Mouse (Mus musculus) E14TG2a.4 (cell line): Measurements from ENCODE around the gene Zmynd8.

Experiments used
- CTCF ChIP-seq: conservative IDR thresholded peaks from 2 replicates; pipeline ENCODE4 v1.5.1; 2014; ENCODE audit warnings: low read length
- POU5F1 ChIP-seq: IDR thresholded peaks from 2 replicates; pipeline ENCODE4 v1.6.1; 2014; ENCODE audit warnings: low read length, borderline replicate concordance

GRCm38 (mm10) chr2:165869257-165869656 lies 29.6 kb downstream of the Zmynd8 start:
- TF ChIP-seq CTCF (no peak), POU5F1 (no peak)
